Mouse (Mus musculus): Measurements from ENCODE around the gene Tbc1d8. TPM values are rescaled to one million over a fixed set of nuclear protein-coding genes. Genes with fewer than 3 reads are reported as not detected.

The Tbc1d8 gene
- polyA plus RNA-seq, 1 experiment from 2014 or later = 5.3 TPM

DNA sequence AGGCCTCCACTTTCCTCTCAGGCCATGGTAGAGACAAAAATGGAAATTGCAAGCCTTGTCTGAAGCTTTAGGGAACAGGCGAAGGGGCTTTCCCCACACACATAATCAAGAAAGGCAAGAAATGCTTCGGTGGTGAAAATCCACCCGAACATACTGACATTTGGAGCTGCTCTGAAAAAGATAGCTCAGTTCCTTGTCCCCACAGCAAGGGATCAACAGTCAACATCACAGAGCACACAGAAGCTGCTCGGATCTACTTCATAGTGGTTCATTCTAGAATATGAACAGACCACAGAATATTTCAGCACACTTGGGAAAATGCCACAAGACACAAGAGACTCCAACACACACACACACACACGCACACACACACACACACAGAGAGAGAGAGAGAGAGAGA, 14.6 kb upstream of the Tbc1d8 start:
- H3K36me3 ChIP-seq (ENCODE audit: control insufficient read depth, insufficient read depth, low read length) = no peaks in the 10 kb centered on the region
- no peak for DNase-seq (ENCODE audit: low spot score)
- H3K4me1 ChIP-seq (replicated peaks; ENCODE audit: control insufficient read depth, insufficient read depth) = no peaks in the 10 kb centered on the region
- ATAC-seq (ENCODE audit: low FRiP score, low TSS enrichment) = no peak
- TF ChIP-seq CTCF (IDR thresholded peaks at IDR 0.05; ENCODE audit: low read depth) = no peak
- no peak overlapping the region for H3K4me3 ChIP-seq (ENCODE audit: low read depth, low read length)
- no peaks in the 10 kb centered on the region for H3K27me3 ChIP-seq (ENCODE audit: control insufficient read depth, insufficient read depth, low read length)
- H3K9me3 ChIP-seq (ENCODE audit: control insufficient read depth, low read length) = no peaks in the 10 kb centered on the region
- no peak overlapping the region for H3K4me2 ChIP-seq (replicated peaks; ENCODE audit: low read depth)
- no peak overlapping the region for H3K9ac ChIP-seq (ENCODE audit: low read length)
- H3K27ac ChIP-seq (replicated peaks) = no peak overlapping the region
- WGBS = 68% methylated on average over 5 of the region's 5 CpGs

DNA sequence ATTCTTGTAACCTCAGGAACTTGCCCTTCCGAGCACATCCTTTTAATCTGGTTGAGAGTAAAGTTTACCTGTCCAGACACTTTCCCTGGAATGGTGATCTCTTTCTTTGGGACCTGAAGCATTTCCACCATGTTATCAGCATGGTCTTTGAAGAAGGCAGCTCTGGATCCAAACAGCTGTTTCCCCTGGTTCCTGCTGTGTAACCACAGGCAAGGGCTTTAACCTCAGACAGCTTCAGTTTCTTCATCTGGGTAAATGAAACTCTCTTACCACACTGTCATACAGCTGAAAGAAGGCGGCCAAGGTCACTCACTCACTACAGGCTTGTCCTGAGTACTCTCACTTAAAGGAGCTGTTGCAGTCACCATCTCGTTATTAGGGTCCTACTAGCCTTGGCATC, 8.8 kb upstream of the Tbc1d8 start:
- H3K4me3 ChIP-seq (ENCODE audit: low read depth, low read length) = no peak overlapping the region
- H3K4me1 ChIP-seq (replicated peaks; ENCODE audit: control insufficient read depth, insufficient read depth) = no peaks in the 10 kb centered on the region
- no peak overlapping the region for H3K9ac ChIP-seq (ENCODE audit: low read length)
- H3K9me3 ChIP-seq (ENCODE audit: control insufficient read depth, low read length) = no peaks in the 10 kb centered on the region
- H3K27ac ChIP-seq (replicated peaks) = no peak overlapping the region
- TF ChIP-seq EP300 (optimal IDR thresholded peaks at IDR 0.05) = no peak
- WGBS = 84% methylated on average over 3 of the region's 3 CpGs
- H3K27me3 ChIP-seq (ENCODE audit: control insufficient read depth, insufficient read depth, low read length) = no peaks in the 10 kb centered on the region
- H3K4me2 ChIP-seq (replicated peaks; ENCODE audit: low read depth) = no peak overlapping the region
- DNase-seq (ENCODE audit: low spot score) (no peak), ATAC-seq (ENCODE audit: low FRiP score, low TSS enrichment) (no peak)
- H3K36me3 ChIP-seq (ENCODE audit: control insufficient read depth, insufficient read depth, low read length) = no peaks in the 10 kb centered on the region

DNA sequence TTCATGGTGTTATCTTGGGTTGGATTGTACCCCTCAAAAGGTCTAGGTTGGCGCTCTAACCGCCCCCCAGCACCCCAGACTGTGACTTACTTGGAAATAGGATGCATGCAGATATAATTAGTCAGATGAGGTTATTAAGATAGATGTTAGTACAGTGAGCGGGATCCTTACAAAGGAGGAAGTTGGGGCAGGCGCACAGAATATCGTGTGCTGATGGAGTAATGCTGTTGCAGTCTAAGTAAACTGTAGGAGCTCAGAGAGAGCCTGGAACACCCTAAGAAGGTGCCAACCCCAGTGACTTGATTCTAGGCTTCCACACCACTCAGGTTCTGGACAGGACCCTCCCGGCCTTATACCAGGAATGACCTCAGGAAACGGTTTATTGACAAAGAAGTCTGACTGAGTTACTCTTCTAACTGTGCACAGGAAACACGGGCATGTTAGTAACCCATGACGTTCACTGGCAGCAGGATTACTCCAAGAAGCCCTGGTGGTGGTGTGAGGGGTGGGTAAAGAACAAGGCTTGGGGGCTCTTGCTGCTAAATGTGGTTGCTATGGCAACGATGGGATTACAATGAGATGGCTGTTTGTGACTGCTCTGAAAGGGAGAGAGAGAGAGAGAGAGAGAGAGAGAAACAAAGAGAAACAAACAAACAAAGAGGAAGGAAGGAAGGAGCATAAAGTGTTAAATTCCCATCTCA, 3.7 kb upstream of the Tbc1d8 start:
- WGBS = 67% methylated on average over 10 of the region's 10 CpGs
- ATAC-seq (ENCODE audit: low FRiP score, low TSS enrichment) = no peak
- Histone ChIP-seq H3K4me1 (replicated peaks; ENCODE audit: control insufficient read depth, insufficient read depth) (0 out of 2 replicates have a peak, but pooled peaks cover 2% of the 10 kb centered on the region), H3K4me3 (ENCODE audit: low read depth, low read length) (no peak overlapping the region), H3K9ac (ENCODE audit: low read length) (no peak overlapping the region), H3K27ac (replicated peaks) (no peak overlapping the region), H3K36me3 (ENCODE audit: control insufficient read depth, insufficient read depth, low read length) (no peaks in the 10 kb centered on the region), H3K4me2 (replicated peaks; ENCODE audit: low read depth) (no peak overlapping the region), H3K27me3 (ENCODE audit: control insufficient read depth, insufficient read depth, low read length) (no peaks in the 10 kb centered on the region), H3K9me3 (ENCODE audit: control insufficient read depth, low read length) (no peaks in the 10 kb centered on the region)
- no peak for DNase-seq (ENCODE audit: low spot score)
- TF ChIP-seq EP300 (optimal IDR thresholded peaks at IDR 0.05) = no peak
- TF ChIP-seq CTCF (IDR thresholded peaks at IDR 0.05; ENCODE audit: low read depth) = no peak

DNA sequence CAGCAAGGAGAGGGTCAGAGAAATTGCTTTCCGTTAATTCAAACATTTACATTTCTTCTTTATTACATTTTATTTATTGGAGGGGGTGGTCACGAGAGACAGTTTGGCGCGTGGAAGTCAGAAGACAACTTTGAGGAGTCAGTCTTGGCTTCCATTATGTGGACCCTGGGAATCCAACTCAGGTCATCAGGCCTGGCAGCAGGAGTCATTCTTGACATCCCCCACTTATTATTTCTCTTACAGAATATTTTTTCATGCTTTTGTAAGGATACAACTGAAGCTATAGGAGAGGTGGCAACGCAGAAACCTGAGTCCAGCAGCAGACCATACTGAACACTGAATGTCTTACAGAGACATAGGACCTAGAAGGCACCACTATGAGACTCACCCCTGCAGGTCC, 699 bp upstream of the Tbc1d8 start:
- Histone ChIP-seq H3K9ac (ENCODE audit: low read length) (no peak overlapping the region), H3K4me1 (replicated peaks; ENCODE audit: control insufficient read depth, insufficient read depth) (0 out of 2 replicates have a peak, but pooled peaks cover 2% of the 10 kb centered on the region), H3K4me2 (replicated peaks; ENCODE audit: low read depth) (peak overlapping the region; percentile 90; the same call in 1 of the 2 replicates), H3K27ac (replicated peaks) (no peak overlapping the region; the same call in 1 of the 2 replicates), H3K9me3 (ENCODE audit: control insufficient read depth, low read length) (no peaks in the 10 kb centered on the region), H3K4me3 (ENCODE audit: low read depth, low read length) (peak overlapping the region; percentile 79), H3K36me3 (ENCODE audit: control insufficient read depth, insufficient read depth, low read length) (no peaks in the 10 kb centered on the region), H3K27me3 (ENCODE audit: control insufficient read depth, insufficient read depth, low read length) (no peaks in the 10 kb centered on the region)
- no peak for TF ChIP-seq CTCF (IDR thresholded peaks at IDR 0.05; ENCODE audit: low read depth)
- WGBS = 48% methylated on average over 5 of the region's 5 CpGs
- ATAC-seq (ENCODE audit: low FRiP score, low TSS enrichment) (no peak), DNase-seq (ENCODE audit: low spot score) (no peak)

DNA sequence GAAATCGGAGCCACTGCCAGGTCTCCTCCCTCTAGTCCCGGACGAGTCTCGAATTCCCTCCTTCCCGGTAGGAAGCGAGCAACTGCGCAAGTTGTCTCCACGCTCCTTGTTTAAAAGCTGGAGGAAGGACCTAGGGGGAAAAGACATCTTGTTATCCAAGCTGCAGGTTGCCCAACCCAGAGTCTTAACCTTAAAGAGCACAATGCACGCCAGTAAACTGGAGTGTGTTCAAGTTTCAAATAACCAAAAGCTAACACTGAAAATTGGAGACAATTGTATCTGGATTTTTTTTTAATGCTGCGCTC, 293 bp upstream of the Tbc1d8 start:
- no peak for TF ChIP-seq EP300 (optimal IDR thresholded peaks at IDR 0.05)
- no peak for TF ChIP-seq CTCF (IDR thresholded peaks at IDR 0.05; ENCODE audit: low read depth)
- no peaks in the 10 kb centered on the region for H3K27me3 ChIP-seq (ENCODE audit: control insufficient read depth, insufficient read depth, low read length)
- H3K4me2 ChIP-seq (replicated peaks; ENCODE audit: low read depth) = peak overlapping the region; percentile 90
- H3K4me1 ChIP-seq (replicated peaks; ENCODE audit: control insufficient read depth, insufficient read depth) = 0 out of 2 replicates have a peak, but pooled peaks cover 2% of the 10 kb centered on the region
- H3K27ac ChIP-seq (replicated peaks) = peak overlapping the region; percentile 95
- ATAC-seq (ENCODE audit: low FRiP score, low TSS enrichment) (no peak), DNase-seq (ENCODE audit: low spot score) (no peak)
- peak overlapping the region; percentile 82 for H3K9ac ChIP-seq (ENCODE audit: low read length)
- WGBS = 5% methylated on average over 9 of the region's 10 CpGs
- H3K4me3 ChIP-seq (ENCODE audit: low read depth, low read length) = peak overlapping the region; percentile 79
- H3K36me3 ChIP-seq (ENCODE audit: control insufficient read depth, insufficient read depth, low read length) = no peaks in the 10 kb centered on the region
- H3K9me3 ChIP-seq (ENCODE audit: control insufficient read depth, low read length) = no peaks in the 10 kb centered on the region

DNA sequence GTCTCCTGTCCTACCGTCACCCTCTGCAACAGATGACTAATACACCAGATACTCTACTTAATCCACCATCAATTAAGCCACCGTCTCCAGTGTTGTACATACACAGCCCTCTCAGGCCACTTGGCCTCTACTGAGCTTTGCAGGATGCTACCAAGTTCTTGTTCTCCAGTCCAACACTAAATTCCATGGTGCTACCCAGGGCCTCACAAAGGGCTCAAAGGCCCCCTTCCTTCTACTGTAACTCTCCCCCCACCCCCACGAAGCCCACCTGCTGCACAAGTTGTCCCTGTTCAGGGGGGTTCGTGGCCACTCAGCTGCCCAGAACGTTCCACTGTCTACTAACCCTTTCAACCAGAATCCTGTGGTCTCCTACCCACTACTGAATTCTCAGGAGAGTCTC, 1.5 kb downstream of the Tbc1d8 start:
- Histone ChIP-seq H3K4me1 (replicated peaks; ENCODE audit: control insufficient read depth, insufficient read depth) (peaks cover 2% of the 10 kb centered on the region; the same call in 1 of the 2 replicates), H3K27ac (replicated peaks) (no peak overlapping the region), H3K9me3 (ENCODE audit: control insufficient read depth, low read length) (no peaks in the 10 kb centered on the region), H3K4me3 (ENCODE audit: low read depth, low read length) (peak overlapping the region; percentile 79; the same call in 1 of the 2 replicates), H3K27me3 (ENCODE audit: control insufficient read depth, insufficient read depth, low read length) (no peaks in the 10 kb centered on the region), H3K9ac (ENCODE audit: low read length) (peak overlapping the region; percentile 13; the same call in 1 of the 2 replicates), H3K4me2 (replicated peaks; ENCODE audit: low read depth) (peak overlapping the region; percentile 90), H3K36me3 (ENCODE audit: control insufficient read depth, insufficient read depth, low read length) (no peaks in the 10 kb centered on the region)
- DNase-seq (ENCODE audit: low spot score) (no peak), ATAC-seq (ENCODE audit: low FRiP score, low TSS enrichment) (no peak)
- WGBS = 65% methylated on average over 5 of the region's 5 CpGs
- TF ChIP-seq CTCF (IDR thresholded peaks at IDR 0.05; ENCODE audit: low read depth) (no peak), EP300 (optimal IDR thresholded peaks at IDR 0.05) (no peak)
